In genomic region chr1:91038531-91038930, GRCm38 (mm10) we compare ENCODE assay signal across 16 mouse cellular contexts. TPM values are rescaled to one million over a fixed set of nuclear protein-coding genes. Genes with fewer than 3 reads are reported as not detected.
DNase-seq lines count a peak whose midpoint lies in the region; ATAC-seq and TF ChIP-seq lines count a peak whose summit lies in the region.
"Had no signal": no experiment of that assay in that cellular context is flagged by ENCODE, and none has a peak within 500 bp of the region (broad histone marks: within the 10 kb centered on the region; RNA-seq: fewer than 3 reads in every experiment).

No protein-coding gene starts in this region.

- H3K9ac ChIP-seq in heart, embryonic 11.5 days (ENCODE audit: low read depth, low read length), result 0 out of 2 replicates have a peak overlapping the region, but pooled peaks have one; percentile 12
- H3K9ac ChIP-seq in kidney, postnatal 0 days (ENCODE audit: low read depth, low read length), result no peak overlapping the region
- H3K9ac ChIP-seq: embryonic facial prominence, embryonic 13.5 days had no signal

- H3K9me3 ChIP-seq in heart, embryonic 11.5 days (replicated peaks; ENCODE audit: control insufficient read depth, low read length), result no peaks in the 10 kb centered on the region
- H3K9me3 ChIP-seq in kidney, postnatal 0 days (replicated peaks; ENCODE audit: low read length), result no peaks in the 10 kb centered on the region
- H3K9me3 ChIP-seq: embryonic facial prominence, embryonic 13.5 days had no signal

- H3K27me3 ChIP-seq in heart, embryonic 11.5 days (ENCODE audit: control insufficient read depth, insufficient read depth, low read length), result no peaks in the 10 kb centered on the region
- H3K27me3 ChIP-seq in kidney, postnatal 0 days (ENCODE audit: insufficient read depth, low read length), result no peaks in the 10 kb centered on the region
- H3K27me3 ChIP-seq: embryonic facial prominence, embryonic 13.5 days; Patski had no signal

- peak; percentile 2 for DNase-seq in adrenal gland, postnatal 10 days
- no peak for DNase-seq in adrenal gland, postnatal 36 days
- DNase-seq in heart, adult 8-10 months (ENCODE audit: low spot score), result no peak
- no peak for DNase-seq in kidney, postnatal 0 days (ENCODE audit: low spot score)
- no peak for DNase-seq in kidney, adult 18-20 months
- peak; percentile 37 for DNase-seq in ES-CJ7 (ENCODE audit: low read depth, low spot score)
- DNase-seq: cerebellum, adult 11 months; cerebellum, postnatal 36 days; kidney, adult 8-10 months; liver; right cerebral cortex, postnatal 25 days had no signal

- peak overlapping the region; percentile 54; the same call in 1 of the 2 replicates for H3K27ac ChIP-seq in heart, embryonic 11.5 days (ENCODE audit: low read depth, low read length)
- H3K27ac ChIP-seq in kidney, postnatal 0 days, result 0 out of 2 replicates have a peak overlapping the region, but pooled peaks have one; percentile 25
- H3K27ac ChIP-seq: embryonic facial prominence, embryonic 13.5 days; hindbrain, postnatal 0 days had no signal

- no peak for TF ChIP-seq CTCF in kidney, postnatal 0 days (IDR thresholded peaks at IDR 0.05; ENCODE audit: low read depth)

- WGBS in heart, embryonic 11.5 days (ENCODE audit: insufficient replicate concordance), result 47% methylated on average over 6 of the region's 6 CpGs
- WGBS in kidney, postnatal 0 days, result 30% methylated on average over 6 of the region's 6 CpGs

- H3K36me3 ChIP-seq in heart, embryonic 11.5 days (ENCODE audit: control insufficient read depth, insufficient read depth, low read length), result no peaks in the 10 kb centered on the region
- H3K36me3 ChIP-seq in kidney, postnatal 0 days (ENCODE audit: insufficient read depth, low read length), result no peaks in the 10 kb centered on the region
- H3K36me3 ChIP-seq: embryonic facial prominence, embryonic 13.5 days had no signal

- H3K4me1 ChIP-seq in heart, embryonic 11.5 days (ENCODE audit: control insufficient read depth, insufficient read depth, low read length), result peaks cover 63% of the 10 kb centered on the region
- peaks cover 10% of the 10 kb centered on the region for H3K4me1 ChIP-seq in kidney, postnatal 0 days (replicated peaks; ENCODE audit: insufficient read depth, low read length)

- ATAC-seq in heart, embryonic 11.5 days (replicated peaks; ENCODE audit: insufficient number of reproducible peaks, low FRiP score, low TSS enrichment), result no peak
- ATAC-seq in kidney, postnatal 0 days (replicated peaks; ENCODE audit: low FRiP score, low read depth), result no peak
- no peak for ATAC-seq in megakaryocyte progenitor cell, adult 5-6 weeks (replicated peaks; ENCODE audit: poor library complexity)
- ATAC-seq: hindbrain, postnatal 0 days; Patski had no signal

- H3K4me2 ChIP-seq in heart, embryonic 11.5 days, result no peak overlapping the region
- no peak overlapping the region for H3K4me2 ChIP-seq in kidney, postnatal 0 days (ENCODE audit: low read length)
- H3K4me2 ChIP-seq: embryonic facial prominence, embryonic 13.5 days had no signal

- H3K4me3 ChIP-seq in heart, embryonic 11.5 days (ENCODE audit: low read depth, low read length), result no peak overlapping the region
- H3K4me3 ChIP-seq in kidney, postnatal 0 days (replicated peaks; ENCODE audit: low read depth, low read length), result no peak overlapping the region
- H3K4me3 ChIP-seq: embryonic facial prominence, embryonic 13.5 days had no signal

RNA-seq across cellular contexts. Expression of gene Lrrfip1, which starts 40.0 kb away (rescaled TPM):
- 10 to 100 TPM; 42.7 to 57.2 TPM for total RNA-seq in adrenal gland, postnatal 10 days (2021)
- 10 to 100 TPM; 56.6 to 59.1 TPM for total RNA-seq in adrenal gland, postnatal 36 days (2021)
- 115 and 138 TPM in 2 replicates for polyA plus RNA-seq in heart, embryonic 11.5 days (2014; fragmentation: Nextera tagmentation; extraction: Ambion mirVana)
- total RNA-seq in heart, adult 8-10 months (2022), result 10 to 100 TPM; 55.4 to 72.1 (median 61.1) TPM
- polyA plus RNA-seq in kidney, postnatal 0 days (2015; fragmentation: Nextera tagmentation; extraction: Ambion mirVana), result 46.3 and 56.9 TPM in 2 replicates
- 70.8 and 70.9 TPM in 2 replicates for total RNA-seq in megakaryocyte progenitor cell, adult 5-6 weeks (2015)
- 121 and 127 TPM in 2 replicates for total RNA-seq in megakaryocyte progenitor cell, adult 5-6 weeks (2017)

Comparison
In these comparisons a context has a peak if more than half of its experiments do, and no peak if none do; other contexts are left out.
1. DNase-seq: peak in adrenal gland, postnatal 10 days (single experiment) and ES-CJ7 (single experiment); none in adrenal gland, postnatal 36 days (0 of 2), heart, adult 8-10 months (single experiment), kidney, postnatal 0 days (single experiment) and kidney, adult 18-20 months (single experiment).